Mouse (Mus musculus): ENCODE data around the gene Ermard. TPM values are rescaled to one million over a fixed set of nuclear protein-coding genes. Genes with fewer than 3 reads are reported as not detected.

Gene Ermard
- polyA plus RNA-seq, 1 experiment from 2014 or later, result 96.9 TPM

DNA sequence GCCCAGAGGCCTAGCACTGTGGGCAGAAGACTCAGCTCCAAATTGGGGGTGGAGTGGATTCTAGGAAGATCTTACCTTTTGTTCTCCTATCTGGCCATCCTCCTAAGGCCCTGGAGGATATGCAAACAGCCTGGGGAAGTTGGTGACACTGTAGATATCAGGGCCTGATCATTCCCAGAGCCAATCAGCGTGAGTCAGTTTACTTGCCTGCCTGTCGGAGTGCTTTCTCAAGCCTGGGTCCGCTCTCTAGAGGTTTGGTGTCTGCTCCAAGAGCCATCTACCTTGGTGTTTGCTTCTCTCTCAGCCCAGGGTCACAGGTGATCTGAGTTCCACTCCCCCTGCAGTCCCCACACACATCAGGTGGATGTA lies 89.3 kb downstream of the Ermard start:
- ATAC-seq (ENCODE audit: low FRiP score, low TSS enrichment), result no peak
- Histone ChIP-seq H3K27me3 (ENCODE audit: control insufficient read depth, insufficient read depth, low read length) (no peaks in the 10 kb centered on the region), H3K27ac (ENCODE audit: low read depth, low read length) (no peak overlapping the region), H3K4me2 (replicated peaks; ENCODE audit: low read depth, low read length) (no peak overlapping the region), H3K9me3 (ENCODE audit: control insufficient read depth, low read length) (no peaks in the 10 kb centered on the region), H3K4me3 (ENCODE audit: low read length) (no peak overlapping the region), H3K36me3 (ENCODE audit: control insufficient read depth, insufficient read depth, low read length) (no peaks in the 10 kb centered on the region), H3K4me1 (ENCODE audit: control insufficient read depth, insufficient read depth, low read length) (no peaks in the 10 kb centered on the region), H3K9ac (ENCODE audit: low read depth, low read length) (no peak overlapping the region)
- 94% methylated on average over 3 of the region's 3 CpGs for WGBS

DNA sequence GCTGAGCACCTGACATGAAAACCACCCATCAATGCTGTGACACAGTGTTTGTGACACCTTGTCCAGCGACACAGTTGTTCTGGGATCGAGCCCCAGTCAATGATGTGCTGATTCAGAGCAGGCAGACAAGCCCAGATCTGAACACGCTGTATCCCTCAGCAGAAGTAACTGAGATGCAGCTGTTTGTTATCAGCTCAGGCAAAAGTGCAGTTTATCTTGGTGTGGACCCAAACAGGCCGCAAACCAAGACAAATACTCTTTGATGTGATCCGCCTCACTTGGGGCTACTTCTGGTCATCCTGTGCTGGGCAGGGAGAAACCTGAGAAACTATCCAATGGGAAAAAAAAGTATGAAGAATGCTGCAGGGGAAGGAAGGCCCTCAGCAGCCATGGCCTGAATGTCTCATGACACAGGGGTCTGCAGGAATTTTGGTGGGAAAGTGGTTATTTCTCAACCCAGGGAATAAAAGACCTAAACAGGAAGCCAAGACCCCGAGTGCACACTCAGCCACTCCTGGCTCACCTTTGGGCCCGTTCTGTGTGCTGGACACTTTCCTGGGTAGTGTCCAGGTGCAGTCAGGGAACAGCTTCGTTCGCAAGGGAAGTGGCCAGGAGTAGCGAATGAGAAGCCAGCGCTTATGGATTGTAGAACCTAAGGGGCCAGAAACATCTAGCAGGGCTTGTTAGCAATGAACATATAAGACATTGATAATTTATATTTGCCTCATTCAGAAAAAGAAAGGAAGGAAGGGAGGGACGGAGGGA lies 94.1 kb downstream of the Ermard start:
- no peaks in the 10 kb centered on the region for H3K9me3 ChIP-seq (ENCODE audit: control insufficient read depth, low read length)
- 76% methylated on average over 12 of the region's 12 CpGs for WGBS

DNA sequence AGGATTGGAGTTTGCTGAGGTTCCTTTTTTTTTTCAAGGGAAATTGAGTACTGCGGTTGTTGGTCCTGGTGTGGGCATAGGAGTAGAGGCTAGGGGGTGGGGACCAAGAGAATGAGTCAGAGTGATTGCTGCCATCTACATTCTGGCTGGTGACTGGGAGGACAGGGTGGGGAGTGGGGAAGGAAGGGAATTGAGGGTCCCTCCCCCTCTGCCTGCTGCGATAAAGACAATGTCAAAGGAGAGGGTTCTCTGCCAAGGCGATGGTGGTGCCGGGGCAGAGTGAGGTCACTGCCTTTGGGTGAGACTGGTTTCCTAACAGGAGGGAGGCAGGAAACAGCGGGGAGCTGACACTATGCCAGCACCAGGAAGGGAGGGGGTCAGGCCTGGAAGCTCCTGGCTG lies 96.4 kb downstream of the Ermard start:
- Histone ChIP-seq H3K4me2 (replicated peaks; ENCODE audit: low read depth, low read length) (no peak overlapping the region), H3K4me3 (ENCODE audit: low read length) (no peak overlapping the region), H3K27ac (ENCODE audit: low read depth, low read length) (no peak overlapping the region), H3K36me3 (ENCODE audit: control insufficient read depth, insufficient read depth, low read length) (no peaks in the 10 kb centered on the region), H3K4me1 (ENCODE audit: control insufficient read depth, insufficient read depth, low read length) (no peaks in the 10 kb centered on the region), H3K9ac (ENCODE audit: low read depth, low read length) (no peak overlapping the region), H3K27me3 (ENCODE audit: control insufficient read depth, insufficient read depth, low read length) (no peaks in the 10 kb centered on the region), H3K9me3 (ENCODE audit: control insufficient read depth, low read length) (no peaks in the 10 kb centered on the region)
- ATAC-seq (ENCODE audit: low FRiP score, low TSS enrichment), result 0 out of 2 replicates have a peak, but pooled peaks have one; percentile 28
- 58% methylated on average over 5 of the region's 5 CpGs for WGBS

More for the DNA sequence above, 94.1 kb downstream of the Ermard start:
- no peak for ATAC-seq (ENCODE audit: low FRiP score, low TSS enrichment)
- Histone ChIP-seq H3K4me3 (ENCODE audit: low read length) (no peak overlapping the region), H3K9ac (ENCODE audit: low read depth, low read length) (no peak overlapping the region), H3K27ac (ENCODE audit: low read depth, low read length) (no peak overlapping the region), H3K27me3 (ENCODE audit: control insufficient read depth, insufficient read depth, low read length) (no peaks in the 10 kb centered on the region), H3K36me3 (ENCODE audit: control insufficient read depth, insufficient read depth, low read length) (no peaks in the 10 kb centered on the region), H3K4me2 (replicated peaks; ENCODE audit: low read depth, low read length) (no peak overlapping the region), H3K4me1 (ENCODE audit: control insufficient read depth, insufficient read depth, low read length) (no peaks in the 10 kb centered on the region)

Other genes starting within 250 kb of the Ermard start
- gene Wdr27, start 98.0 kb upstream of the Ermard start, polyA plus RNA-seq (2014; fragmentation: Nextera tagmentation; extraction: Ambion mirVana), result 6.7 and 8.3 TPM in 2 replicates
- 23.3 and 31.2 TPM in 2 replicates for gene 1600012H06Rik, start 98.0 kb upstream of the Ermard start, polyA plus RNA-seq (2014; fragmentation: Nextera tagmentation; extraction: Ambion mirVana)
- 37.4 and 44.2 TPM in 2 replicates for gene Phf10, start 79.9 kb upstream of the Ermard start, polyA plus RNA-seq (2014; fragmentation: Nextera tagmentation; extraction: Ambion mirVana)
- gene 9030025P20Rik, start 62.7 kb upstream of the Ermard start, polyA plus RNA-seq (2014; fragmentation: Nextera tagmentation; extraction: Ambion mirVana), result 8.0 and 12.7 TPM in 2 replicates
- 1.1 TPM in 1 of 2 replicates, not detected in the other for gene Gm3417, start 62.4 kb upstream of the Ermard start, polyA plus RNA-seq (2014; fragmentation: Nextera tagmentation; extraction: Ambion mirVana)
- 5.2 and 8.2 TPM in 2 replicates for gene Gm3435, start 31.0 kb upstream of the Ermard start, polyA plus RNA-seq (2014; fragmentation: Nextera tagmentation; extraction: Ambion mirVana)
- not detected in 2 replicates for gene Tcte3, start 280 bp downstream of the Ermard start, polyA plus RNA-seq (2014; fragmentation: Nextera tagmentation; extraction: Ambion mirVana)
- 3.8 and 4.0 TPM in 2 replicates for gene Gm3448, start 329 bp downstream of the Ermard start, polyA plus RNA-seq (2014; fragmentation: Nextera tagmentation; extraction: Ambion mirVana)

Measured in kidney, embryonic 14.5 days (tissue).